In the genomic region with DNA sequence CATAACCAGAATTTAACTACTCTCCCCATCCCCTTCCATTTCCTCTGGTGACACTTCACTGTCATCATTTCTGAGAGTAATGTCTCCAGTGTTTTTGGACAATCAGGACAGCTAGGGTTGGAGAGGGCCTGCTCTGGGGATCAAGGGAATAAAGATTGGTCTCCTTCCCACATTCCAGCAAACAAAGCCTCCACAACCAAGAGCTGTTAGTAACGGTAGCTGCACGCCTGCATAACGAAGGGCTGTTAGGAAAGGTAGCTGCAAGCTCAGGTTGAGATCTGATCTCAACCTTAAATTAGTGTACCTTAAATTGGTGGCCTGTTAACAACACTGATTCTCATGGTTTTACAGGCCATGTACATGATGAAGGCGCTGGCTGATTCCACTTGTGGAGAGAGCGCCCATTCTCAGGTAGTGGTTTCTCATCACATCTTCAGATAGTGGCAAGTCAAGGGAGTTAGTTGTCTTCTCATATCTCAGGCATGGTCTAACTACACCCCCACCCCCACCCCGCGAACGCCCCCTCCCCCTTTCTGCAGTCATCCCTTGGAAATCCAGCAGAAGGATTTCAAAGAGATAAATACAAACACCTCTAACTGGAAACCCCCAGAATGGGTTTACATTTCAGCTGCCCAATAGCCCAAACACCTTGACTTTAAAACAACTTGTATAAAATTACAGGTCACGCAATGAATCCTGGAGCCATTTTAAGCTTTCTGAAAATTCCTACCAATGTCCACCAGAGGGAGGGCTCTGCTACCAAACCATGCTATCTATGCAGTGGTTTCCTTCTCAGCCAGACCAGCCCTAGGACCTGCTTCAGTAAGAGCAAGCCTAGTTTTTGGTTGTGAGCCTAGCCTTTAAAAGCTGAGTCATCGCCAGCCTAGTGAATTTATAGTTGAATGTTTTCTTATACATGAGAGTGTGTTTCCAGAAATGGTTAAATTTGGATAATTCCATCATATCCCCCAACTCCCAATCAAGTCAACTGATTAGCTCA, we compare ENCODE assay signal across 8 mouse cellular contexts. TPM values are rescaled to one million over a fixed set of nuclear protein-coding genes. Genes with fewer than 3 reads are reported as not detected.
A peak's percentile ranks its signal among the peaks of the same experiment; 100 is the strongest.
DNase-seq lines count a peak whose midpoint lies in the region; ATAC-seq and TF ChIP-seq lines count a peak whose summit lies in the region.

No protein-coding gene starts in this region.

- no peak for DNase-seq in liver, embryonic 11.5 days (ENCODE audit: low spot score)
- DNase-seq in liver, result no peak
- DNase-seq in NIH3T3 (ENCODE audit: low read depth), result peak; percentile 82
- DNase-seq in embryo, embryonic 9.5 days (ENCODE audit: extremely low spot score), result peak; percentile 44
- peak; percentile 13 for DNase-seq in skeletal muscle tissue, adult 2 months (ENCODE audit: low read depth, low spot score)
- no peak for DNase-seq in testis, postnatal 10 days (ENCODE audit: low spot score)

- peak; percentile 79 for TF ChIP-seq CTCF in intestine, postnatal 0 days (IDR thresholded peaks at IDR 0.05; ENCODE audit: low read depth)

- no peaks in the 10 kb centered on the region; the same call in 1 of the 2 replicates for H3K36me3 ChIP-seq in liver, embryonic 11.5 days (ENCODE audit: control insufficient read depth, insufficient read depth, low read length)
- H3K36me3 ChIP-seq in intestine, postnatal 0 days (ENCODE audit: control insufficient read depth, insufficient read depth), result 0 out of 2 replicates have a peak, but pooled peaks cover 5% of the 10 kb centered on the region
- peaks cover 9% of the 10 kb centered on the region for H3K36me3 ChIP-seq in lung, embryonic 16.5 days (ENCODE audit: control insufficient read depth, insufficient read depth, low read length)

- 83% methylated on average over 10 of the region's 10 CpGs for WGBS in liver, embryonic 11.5 days
- WGBS in intestine, postnatal 0 days, result 77% methylated on average over 10 of the region's 10 CpGs
- WGBS in lung, embryonic 16.5 days, result 71% methylated on average over 10 of the region's 10 CpGs

- no peaks in the 10 kb centered on the region for H3K27me3 ChIP-seq in liver, embryonic 11.5 days (replicated peaks; ENCODE audit: control insufficient read depth, insufficient read depth, low read length)
- no peaks in the 10 kb centered on the region for H3K27me3 ChIP-seq in intestine, postnatal 0 days (replicated peaks; ENCODE audit: control insufficient read depth, insufficient read depth, low read length)
- H3K27me3 ChIP-seq in lung, embryonic 16.5 days (ENCODE audit: control insufficient read depth, insufficient read depth, low read depth, low read length), result no peaks in the 10 kb centered on the region

- H3K9ac ChIP-seq in liver, embryonic 11.5 days (ENCODE audit: low read depth, low read length), result no peak overlapping the region
- H3K9ac ChIP-seq in intestine, postnatal 0 days (ENCODE audit: low read depth, low read length), result no peak overlapping the region
- H3K9ac ChIP-seq in lung, embryonic 16.5 days (ENCODE audit: low read length), result no peak overlapping the region

- ATAC-seq in liver, embryonic 11.5 days (replicated peaks; ENCODE audit: low FRiP score), result peak; percentile 65; the same call in 1 of the 2 replicates
- ATAC-seq in intestine, postnatal 0 days, result peak; percentile 49
- peak; percentile 64; the same call in 1 of the 2 replicates for ATAC-seq in lung, embryonic 16.5 days (ENCODE audit: low read depth)

- H3K9me3 ChIP-seq in liver, embryonic 11.5 days (ENCODE audit: control insufficient read depth, low read length), result no peaks in the 10 kb centered on the region
- H3K9me3 ChIP-seq in intestine, postnatal 0 days (ENCODE audit: control insufficient read depth), result no peaks in the 10 kb centered on the region
- no peaks in the 10 kb centered on the region for H3K9me3 ChIP-seq in lung, embryonic 16.5 days (ENCODE audit: control insufficient read depth, low read length)

- H3K4me3 ChIP-seq in liver, embryonic 11.5 days (ENCODE audit: low read depth, low read length), result no peak overlapping the region
- no peak overlapping the region for H3K4me3 ChIP-seq in intestine, postnatal 0 days (ENCODE audit: low read depth, low read length)
- no peak overlapping the region for H3K4me3 ChIP-seq in lung, embryonic 16.5 days (ENCODE audit: low read length)

- no peaks in the 10 kb centered on the region for H3K4me1 ChIP-seq in liver, embryonic 11.5 days (replicated peaks; ENCODE audit: control insufficient read depth, insufficient read depth, low read length)
- no peaks in the 10 kb centered on the region for H3K4me1 ChIP-seq in intestine, postnatal 0 days (replicated peaks; ENCODE audit: control insufficient read depth, insufficient read depth, low read length)
- H3K4me1 ChIP-seq in lung, embryonic 16.5 days (replicated peaks; ENCODE audit: control insufficient read depth, insufficient read depth, low read length), result no peaks in the 10 kb centered on the region

- no peak overlapping the region for H3K27ac ChIP-seq in liver, embryonic 11.5 days (ENCODE audit: low read depth, low read length)
- no peak overlapping the region for H3K27ac ChIP-seq in intestine, postnatal 0 days (ENCODE audit: low read depth, low read length)
- H3K27ac ChIP-seq in lung, embryonic 16.5 days (ENCODE audit: low read length), result no peak overlapping the region

- H3K4me2 ChIP-seq in liver, embryonic 11.5 days, result no peak overlapping the region
- no peak overlapping the region for H3K4me2 ChIP-seq in intestine, postnatal 0 days (replicated peaks; ENCODE audit: low read depth)
- H3K4me2 ChIP-seq in lung, embryonic 16.5 days (ENCODE audit: low read depth, low read length), result no peak overlapping the region

RNA-seq across cellular contexts. Expression of gene Fam76b, which starts 21.3 kb away (rescaled TPM):
- polyA plus RNA-seq in liver, embryonic 11.5 days (2014; fragmentation: Nextera tagmentation; extraction: Ambion mirVana), result 20.5 and 21.5 TPM in 2 replicates
- polyA plus RNA-seq in intestine, postnatal 0 days (2015; fragmentation: Nextera tagmentation; extraction: Ambion mirVana), result 10.9 and 11.9 TPM in 2 replicates
- polyA plus RNA-seq in lung, embryonic 16.5 days (2015; fragmentation: Nextera tagmentation; extraction: Ambion mirVana), result 21.2 and 21.5 TPM in 2 replicates

RNA-seq across cellular contexts. Expression of gene Cep57, which starts 21.9 kb away (rescaled TPM):
- polyA plus RNA-seq in liver, embryonic 11.5 days (2014; fragmentation: Nextera tagmentation; extraction: Ambion mirVana), result 55.9 and 62.8 TPM in 2 replicates
- 26.5 and 28.2 TPM in 2 replicates for polyA plus RNA-seq in intestine, postnatal 0 days (2015; fragmentation: Nextera tagmentation; extraction: Ambion mirVana)
- 50.4 and 52.7 TPM in 2 replicates for polyA plus RNA-seq in lung, embryonic 16.5 days (2015; fragmentation: Nextera tagmentation; extraction: Ambion mirVana)

Comparison
In these comparisons a context has a peak if more than half of its experiments do, and no peak if none do; other contexts are left out.
1. DNase-seq: peak in NIH3T3 (single experiment), embryo, embryonic 9.5 days (single experiment) and skeletal muscle tissue, adult 2 months (single experiment); none in liver, embryonic 11.5 days (single experiment), liver (single experiment) and testis, postnatal 10 days (single experiment).
2. Peak in every context shown above with its lines, with median percentiles within 50 percentile points of each other: ATAC-seq.